Mouse (Mus musculus) thymus, postnatal 0 days (tissue): ENCODE results near the gene Nrap. TPM values are rescaled to one million over a fixed set of nuclear protein-coding genes. Genes with fewer than 3 reads are reported as not detected.

Experiments
- DNase-seq: peaks from one replicate; pipeline ENCODE4 v3.0.0-alpha.2; 2015; ENCODE audit warnings: low spot score
- polyA plus RNA-seq: library from polyadenylated mRNA; unstranded; fragments of >200 nt; fragmentation: Nextera tagmentation; extraction: Ambion mirVana; gene quantifications from 2 replicates; pipeline ENCODE4 v1.2.1, GENCODE M21; 2015

Nrap gene
- polyA plus RNA-seq, 1 experiment from 2014 or later = 0.22 TPM

DNA sequence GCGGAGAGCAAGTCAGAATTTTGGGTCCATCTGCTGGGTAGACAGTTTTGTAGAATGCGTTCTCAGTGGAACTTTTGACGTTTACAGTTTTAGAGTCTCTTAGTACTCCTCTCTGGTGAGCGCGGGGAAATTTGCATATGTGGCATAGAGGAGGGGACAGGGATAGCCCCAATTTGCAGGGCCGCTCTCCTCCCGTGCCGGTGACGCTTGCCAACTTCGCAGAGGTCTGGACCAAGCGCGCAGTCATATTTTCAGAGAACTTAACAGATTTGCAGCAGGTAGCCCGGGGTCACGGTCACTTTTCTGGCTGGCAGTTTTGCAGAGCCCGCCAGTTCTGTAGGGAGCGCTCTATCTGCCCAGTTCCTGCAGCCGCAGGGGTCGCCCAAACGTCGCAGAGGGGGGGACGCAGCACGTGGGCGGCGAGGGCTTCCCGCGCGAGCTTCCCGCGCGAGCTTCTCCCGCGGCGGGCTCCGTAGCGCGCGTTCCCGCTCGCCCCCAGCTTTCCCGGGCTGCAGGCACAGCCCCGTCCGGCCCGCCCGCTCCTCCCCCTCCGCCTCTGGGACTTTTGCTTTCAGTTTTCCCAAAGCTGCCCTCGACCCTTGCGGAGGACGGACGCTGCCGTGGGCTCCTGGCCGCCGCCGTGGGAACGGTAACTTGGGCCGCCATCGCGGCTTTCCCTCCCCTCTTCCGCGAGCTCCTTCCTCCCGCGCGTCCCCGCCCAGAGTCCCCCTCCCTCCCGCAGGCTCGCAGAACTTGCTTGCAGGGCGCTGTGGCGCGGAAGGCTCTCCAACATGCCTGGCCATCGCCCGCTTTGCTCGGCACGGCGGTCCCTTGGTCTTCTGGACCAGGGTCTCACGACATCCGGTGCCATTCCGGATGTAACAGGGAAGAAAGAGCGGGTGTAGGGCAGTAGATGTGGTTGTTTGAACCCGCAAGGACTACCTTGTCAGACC is 7.1 kb upstream of the Nrap start, which contains the start of gene Casp7:
TSS of gene Casp7 (plus strand) at position 461 of the 953 bp plus-strand sequence.
- peak; percentile 67 for DNase-seq

DNA sequence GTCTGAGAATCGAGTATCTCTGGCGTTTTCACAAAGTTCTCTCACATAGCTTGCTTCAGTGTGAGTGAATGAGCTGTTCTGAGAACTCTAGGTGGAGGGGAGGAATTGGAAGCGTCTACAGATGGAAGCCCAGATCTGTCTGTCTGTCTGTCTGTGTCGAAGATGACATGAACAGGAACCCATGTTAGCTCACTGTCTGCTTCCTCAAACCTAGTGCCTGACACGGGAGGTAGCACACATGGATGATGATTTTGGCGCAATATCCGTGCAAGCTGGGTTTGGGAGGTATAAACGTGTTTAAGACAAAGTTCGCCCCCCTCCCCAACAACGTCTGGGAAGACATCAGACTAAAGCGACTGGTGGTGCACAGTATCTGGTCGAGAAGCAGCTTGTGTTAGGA is 6.4 kb upstream of the Nrap start:
- peak; percentile 11 for DNase-seq

DNA sequence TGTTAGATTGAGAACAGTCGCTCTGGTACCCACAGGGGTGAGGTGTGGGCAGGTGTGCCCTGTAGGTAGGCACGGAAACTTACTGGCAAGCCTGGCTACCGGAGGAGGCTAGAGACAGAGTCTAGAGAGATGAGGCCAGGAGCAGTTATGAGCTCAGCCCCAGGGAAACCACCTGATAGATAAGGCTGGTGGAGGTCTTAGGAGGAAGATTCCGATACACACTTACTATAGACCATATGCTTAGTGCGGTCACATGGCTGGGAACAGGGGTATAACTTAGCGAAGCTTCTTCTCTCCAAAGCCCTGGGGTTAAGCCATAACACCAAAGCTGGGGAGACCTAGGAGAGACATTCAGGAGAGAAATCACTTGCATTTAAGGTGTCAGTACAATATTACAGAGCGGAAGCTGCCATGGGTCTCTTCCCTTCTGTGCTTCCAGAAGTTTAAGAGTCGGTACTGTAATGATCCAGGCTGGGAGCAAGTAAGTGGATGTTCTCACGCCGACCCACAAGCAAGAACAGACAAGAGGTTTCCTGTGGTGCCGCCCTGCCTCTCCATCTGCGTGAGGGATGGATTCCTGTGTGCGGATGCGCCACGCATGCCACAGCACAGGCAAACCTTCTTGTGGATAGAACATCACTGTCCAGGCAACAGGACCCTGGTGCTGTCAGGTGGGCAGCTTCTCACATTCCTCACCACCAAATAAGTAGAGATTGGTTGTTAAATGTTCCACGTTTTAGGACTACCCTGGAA is 5.5 kb upstream of the Nrap start:
- no peak for DNase-seq

DNA sequence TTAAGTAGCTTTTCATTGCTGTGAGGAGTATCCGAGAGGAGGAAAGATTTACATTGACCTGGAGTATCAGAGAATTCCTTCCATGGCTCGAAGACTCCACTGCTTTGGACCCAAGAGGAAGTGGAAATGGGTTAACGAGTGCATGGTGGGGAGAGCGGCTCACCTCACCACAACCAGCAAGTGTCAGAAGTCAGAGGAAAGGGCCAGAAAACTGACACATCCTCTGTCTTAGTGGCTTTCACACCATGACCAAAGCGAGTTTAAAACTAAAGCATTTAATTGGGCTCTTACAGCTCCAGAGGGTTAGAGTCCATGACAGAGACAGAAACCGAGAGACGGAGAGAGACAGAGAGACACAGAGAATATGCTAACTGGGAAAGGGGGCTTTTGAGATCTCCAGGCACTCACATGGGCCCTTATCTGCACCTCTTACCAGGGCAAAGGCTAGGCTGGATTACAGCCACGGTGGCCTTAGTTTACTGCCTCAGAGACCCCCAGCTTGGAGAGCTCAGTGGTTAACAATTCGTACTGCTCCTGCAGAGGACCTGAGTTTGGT is 3.6 kb upstream of the Nrap start:
- no peak for DNase-seq

DNA sequence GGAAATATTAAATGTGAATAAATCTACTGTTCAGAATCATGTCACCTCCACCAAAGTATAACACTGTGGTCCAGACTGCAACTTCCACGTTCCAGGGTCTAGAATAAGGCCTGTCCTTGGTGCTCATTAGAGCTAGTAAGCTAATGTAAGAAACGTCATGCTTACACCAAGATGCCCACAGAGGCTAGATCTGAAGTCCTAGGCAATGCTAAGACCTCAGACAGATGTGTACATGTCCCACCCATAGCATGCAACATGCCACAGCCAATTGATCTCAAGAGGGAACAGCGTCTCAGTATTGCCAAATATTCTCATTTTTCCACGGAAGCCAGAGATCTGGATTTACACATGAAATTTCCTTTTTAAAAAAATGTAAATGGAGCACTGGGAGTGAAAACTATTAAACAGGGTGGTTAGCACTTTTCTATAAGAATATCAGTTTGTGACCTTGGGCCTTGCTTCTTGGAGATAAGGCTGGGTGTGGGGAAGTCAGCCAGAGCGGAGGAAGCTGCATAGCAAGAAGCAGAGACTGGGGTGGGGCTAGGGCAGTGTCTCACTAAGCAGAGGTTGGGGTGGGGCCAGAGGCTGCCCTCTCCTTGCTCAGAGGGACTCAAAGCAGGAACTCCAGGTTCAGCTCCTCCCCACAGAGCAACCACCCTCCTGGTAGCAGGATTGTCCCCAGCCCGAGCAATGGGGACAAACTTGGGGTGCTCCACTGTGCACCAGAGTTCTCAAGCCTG is 1.6 kb upstream of the Nrap start:
- DNase-seq = no peak

DNA sequence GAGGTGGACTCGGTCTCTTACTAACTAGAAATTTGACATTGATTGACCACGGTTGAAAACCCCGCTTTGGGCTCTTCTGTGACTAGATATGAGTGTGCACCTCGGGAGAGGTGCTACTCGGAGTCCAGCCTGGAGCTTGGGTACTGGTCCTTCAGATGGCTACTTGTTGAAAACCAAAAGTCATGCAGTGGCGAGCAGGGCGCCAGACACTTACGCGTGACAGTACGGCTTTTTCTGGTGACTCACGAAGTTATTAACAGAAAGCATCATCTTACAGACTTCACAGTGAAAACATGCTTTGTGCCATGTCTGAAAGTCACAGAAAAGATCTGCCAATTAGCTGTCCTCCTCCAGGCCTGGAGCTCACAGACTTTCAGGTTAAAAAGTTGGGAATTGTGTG is 661 bp downstream of the Nrap start:
- DNase-seq = no peak

DNA sequence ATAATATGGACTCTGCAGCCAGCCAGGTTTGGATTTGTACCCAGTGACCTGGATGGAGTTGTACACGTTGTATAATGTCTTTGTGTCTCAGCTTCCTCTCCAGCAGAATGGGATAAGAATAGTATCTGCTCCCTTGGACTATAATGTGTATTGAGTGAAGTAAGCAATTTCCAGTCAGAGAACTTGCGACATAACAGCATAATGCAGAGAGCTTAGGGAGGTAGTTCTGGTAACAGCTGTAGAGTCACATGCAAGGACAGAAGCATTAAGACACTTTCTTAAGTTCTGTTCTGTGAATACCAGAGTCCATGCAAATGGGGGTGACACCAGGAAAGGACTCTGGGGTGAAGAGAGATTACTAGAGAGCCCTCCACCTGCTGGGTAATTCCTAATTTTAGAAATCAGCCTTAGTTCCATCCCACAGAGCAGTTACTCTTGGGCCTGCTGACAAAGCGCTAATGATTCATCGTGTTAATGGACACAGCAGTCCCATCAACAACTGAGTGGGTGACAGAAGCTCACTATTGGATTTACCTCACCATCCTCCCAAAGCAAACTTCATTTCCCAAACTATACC is 2.0 kb downstream of the Nrap start:
- DNase-seq = no peak

DNA sequence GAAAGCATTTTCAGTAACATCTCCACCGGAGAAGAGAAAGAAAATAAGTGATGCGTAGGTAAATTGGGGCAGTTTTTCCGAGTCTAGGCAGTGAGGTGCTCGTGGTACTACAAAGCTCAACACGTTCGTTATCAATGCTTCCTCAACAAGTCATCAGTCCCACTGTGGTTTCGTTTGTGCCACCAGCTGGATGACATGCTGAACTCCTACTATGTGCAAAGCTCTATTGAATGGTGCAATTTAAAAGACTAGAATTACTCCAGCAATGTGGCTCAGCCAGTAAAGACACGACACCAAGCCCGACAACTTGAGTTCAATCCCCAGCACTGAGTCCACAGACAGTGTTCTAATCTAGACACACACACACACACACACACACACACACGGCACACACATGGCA is 3.7 kb downstream of the Nrap start:
- DNase-seq = no peak

DNA sequence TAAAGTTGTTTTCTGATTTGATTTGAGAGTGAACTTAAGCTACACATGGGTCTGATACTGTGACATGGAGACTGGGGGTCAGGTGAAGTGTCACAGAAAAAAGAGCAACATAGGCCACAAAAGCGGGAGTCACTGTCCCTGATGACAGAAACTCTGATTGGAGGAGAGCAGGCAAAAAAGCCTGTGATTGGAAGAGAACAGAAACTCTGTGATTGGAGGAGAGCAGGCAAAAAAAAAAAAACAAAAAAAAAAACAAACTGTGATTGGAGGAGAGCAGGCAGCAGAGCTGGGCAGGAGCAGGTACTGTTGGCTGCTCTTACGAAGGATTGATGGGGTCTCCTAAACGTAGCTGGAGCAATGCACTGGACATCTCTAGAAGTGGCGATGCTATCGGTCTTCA is 4.3 kb downstream of the Nrap start:
- no peak for DNase-seq

DNA sequence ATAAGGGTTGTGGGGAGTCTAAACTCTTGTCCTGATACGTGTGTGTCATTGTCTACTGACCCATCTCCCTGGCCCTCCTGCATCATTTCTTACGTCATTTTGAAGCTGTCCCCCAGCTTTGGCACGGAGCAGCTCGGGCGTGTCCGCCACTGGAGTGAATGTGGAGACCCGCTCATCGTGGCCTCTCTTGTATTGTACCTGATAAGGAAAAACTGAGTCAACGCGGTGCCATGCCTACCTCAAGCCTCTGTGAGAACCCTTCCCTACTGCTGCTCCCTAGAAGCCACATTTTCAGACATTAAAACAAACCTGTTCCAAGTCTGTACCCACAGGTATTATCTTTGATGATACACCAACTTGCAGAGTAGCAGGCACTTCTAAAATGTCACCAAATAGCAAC is 8.4 kb downstream of the Nrap start:
- no peak for DNase-seq

DNA sequence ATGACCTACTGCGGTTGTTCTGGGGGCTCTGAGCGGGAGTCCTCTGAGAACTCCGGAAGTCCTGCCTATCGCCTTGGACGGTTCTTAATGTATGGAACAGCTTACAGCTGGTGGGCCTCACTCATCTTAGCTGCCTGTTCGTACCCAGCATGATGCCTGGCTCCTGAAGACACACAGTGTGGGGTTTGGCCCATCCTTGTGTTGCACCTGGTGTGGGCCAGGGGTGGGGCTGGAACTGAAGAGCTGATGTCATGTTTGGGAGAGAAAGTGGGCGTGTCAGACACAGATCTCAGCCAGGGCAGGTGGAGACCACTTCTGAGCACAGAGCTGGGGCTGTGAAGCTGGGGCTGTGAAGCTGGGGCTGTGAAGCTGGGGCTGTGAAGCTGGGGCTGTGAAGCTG is 9.5 kb downstream of the Nrap start:
- DNase-seq = peak; percentile 43

DNA sequence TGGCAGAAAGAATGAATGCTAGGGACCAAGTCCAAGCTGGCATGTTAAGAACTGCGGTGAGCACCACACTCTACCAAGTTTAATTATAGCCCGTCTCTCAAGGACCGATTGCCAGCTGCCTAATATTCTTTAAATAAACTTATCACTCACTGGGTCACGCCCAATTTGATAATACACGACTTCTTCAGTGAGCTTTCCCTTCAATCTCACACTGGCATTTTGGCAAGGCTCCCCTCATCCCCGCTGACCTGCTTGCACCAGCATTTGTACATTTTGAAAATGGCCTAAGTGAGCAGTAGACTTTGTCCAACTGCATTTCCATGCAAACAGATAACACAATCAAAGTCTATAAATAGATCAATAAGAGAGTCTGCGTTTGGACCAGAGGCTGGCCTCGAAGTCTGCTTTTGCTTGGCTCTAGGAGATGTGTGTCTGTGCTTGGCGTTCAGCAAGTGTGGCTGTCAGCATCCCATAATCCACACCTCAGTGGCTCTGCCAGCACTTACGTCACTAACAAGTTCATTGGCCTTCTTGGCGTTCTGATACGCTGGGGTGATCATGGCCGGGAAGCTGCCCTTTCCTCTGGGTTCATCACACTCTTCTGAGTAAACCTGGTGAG is 11.2 kb downstream of the Nrap start:
- DNase-seq = no peak

DNA sequence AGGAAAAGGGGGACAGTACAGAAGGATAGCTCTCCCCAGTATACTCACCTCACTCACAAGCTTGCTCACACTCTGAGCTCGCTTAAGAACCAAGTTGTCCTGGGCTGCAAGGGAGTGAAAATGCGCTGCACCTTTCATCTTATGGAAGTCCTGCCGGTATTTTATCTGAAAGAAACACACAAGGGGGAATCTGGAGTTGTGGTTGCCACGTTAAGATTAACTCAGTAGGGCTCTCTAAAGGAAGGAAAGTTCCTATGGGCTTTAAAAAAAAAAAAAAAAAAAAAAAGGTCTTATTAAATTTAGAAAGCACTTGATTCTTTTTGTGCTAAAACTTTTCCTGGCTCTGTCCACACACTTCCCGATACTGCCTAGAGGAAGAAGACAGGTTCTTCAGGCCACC is 11.8 kb downstream of the Nrap start:
- no peak for DNase-seq

DNA sequence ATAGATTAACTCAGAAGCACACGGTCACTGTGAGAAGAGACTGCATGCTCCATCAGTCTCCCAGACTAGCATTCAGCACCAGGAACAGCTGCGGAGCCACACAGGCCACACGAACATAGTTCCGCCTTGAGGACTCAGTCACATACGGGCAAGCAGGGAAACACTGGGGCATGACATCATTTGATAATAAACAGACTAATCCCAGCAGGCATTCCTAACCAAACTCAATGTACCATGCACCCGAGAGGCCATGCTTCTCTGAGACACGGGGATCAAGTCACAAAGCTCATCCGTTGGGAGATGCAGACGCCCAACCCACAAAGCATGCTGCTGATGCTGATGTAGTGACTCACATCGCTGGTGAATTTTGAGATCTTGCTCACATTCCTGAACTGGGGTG is 15.8 kb downstream of the Nrap start:
- no peak for DNase-seq

DNA sequence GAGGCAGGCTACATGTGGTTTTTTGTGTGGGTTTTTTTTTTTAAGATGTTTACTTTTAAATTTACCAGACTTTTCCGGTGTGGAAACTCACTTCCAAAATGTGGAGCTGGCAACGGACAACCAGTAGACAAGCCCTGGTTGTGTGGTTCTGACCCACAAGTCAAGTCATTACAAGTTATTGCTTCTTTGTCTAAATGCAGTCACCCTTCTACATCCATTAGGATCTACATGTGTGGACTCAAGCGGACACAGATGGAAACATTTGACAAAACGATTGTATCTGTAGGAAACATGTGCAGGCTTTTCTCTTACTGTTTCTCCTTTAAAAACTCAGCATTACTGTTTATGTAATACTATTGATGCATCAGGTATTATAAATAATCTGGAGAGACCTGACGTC is 16.6 kb downstream of the Nrap start:
- DNase-seq = no peak

DNA sequence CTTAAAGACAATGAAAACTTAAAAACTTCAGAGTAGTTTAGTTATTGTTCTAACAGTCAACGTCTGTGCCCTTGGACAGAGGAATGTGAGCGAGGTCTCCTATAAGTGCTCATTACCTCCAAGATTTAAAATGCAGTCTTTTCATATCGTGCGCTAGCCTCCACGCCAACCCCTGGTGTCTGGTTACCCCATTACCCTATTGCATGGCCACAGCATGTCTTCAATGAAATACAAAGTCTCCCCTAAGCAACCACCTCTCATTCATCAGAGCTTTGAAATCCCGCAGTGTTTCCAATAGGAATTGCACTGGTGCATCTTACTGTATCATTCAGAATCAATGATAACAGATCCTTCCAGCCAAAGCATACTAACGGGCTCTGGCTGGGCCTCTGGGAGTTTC is 17.6 kb downstream of the Nrap start:
- DNase-seq = no peak

DNA sequence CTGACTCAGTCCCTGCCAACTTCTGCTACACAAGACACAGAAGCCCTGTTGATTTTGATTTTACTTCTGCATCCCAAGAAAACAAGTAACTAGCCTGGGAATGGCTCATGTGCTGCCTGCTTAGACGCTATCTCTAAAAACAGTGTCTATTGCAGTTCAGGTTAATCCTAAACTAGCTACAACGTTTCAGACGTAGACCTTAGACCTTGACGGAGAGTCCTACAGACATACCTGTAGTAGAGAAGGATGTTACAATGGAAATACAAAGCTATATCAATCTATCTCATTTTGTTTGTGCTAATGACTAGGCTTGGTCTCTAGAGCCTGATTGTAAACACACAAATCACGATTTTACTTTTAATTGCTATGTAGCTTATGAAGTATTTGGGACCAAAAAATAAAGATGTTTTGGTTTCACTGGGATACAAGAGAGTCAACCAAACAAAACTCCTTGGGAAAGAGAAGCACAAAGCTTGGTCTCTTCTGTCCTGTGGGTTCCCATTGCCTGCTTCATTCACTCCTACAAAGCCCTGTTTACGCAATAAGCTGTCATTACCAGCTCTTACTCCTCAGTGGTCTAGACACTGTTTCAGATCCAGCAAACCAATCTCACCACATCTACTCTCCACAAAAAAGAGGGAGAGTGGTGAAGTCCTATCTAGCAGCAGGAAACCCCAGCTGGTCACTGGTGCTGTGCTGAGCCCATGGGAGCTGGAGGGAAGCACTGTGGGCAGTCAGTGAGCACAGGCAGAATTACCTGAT is 19.3 kb downstream of the Nrap start:
- DNase-seq = no peak

DNA sequence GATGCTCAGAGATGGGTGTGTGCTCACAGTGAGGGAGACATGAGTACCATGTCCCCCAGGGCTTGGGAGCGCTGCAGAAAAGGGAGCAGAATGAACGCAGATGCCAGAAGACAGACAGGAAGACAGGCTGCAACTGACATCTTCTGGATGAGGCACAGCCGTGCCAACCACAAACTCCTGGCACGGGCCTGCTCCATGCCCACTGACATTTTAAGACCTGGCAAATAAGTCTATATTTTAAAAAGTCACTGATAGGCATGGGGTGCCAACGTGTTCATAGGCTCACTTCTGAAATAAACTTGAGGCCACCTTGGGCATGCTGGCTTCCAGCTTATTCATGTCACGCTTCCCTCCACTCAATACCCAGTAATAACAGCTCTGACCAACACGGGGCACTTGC is 20.9 kb downstream of the Nrap start:
- DNase-seq = no peak

DNA sequence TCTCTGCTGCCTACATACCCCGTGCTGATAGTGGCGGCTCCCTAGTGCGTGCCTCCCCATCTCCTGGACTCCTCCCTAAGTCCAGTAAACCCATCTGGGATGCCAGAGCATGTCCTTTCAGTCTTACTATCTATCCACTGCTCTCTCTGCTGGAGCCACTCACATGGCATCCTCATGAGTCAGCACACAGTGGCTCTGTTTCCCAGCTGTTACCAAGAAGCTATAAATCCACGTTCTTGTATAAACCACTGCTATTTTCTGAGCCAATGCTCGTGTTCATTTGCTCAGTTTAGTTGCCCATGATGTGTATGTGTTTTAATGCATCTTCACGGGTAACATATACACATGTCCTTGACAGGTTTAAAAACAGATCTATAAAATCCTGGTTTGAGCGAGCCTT is 22.1 kb downstream of the Nrap start:
- no peak for DNase-seq

DNA sequence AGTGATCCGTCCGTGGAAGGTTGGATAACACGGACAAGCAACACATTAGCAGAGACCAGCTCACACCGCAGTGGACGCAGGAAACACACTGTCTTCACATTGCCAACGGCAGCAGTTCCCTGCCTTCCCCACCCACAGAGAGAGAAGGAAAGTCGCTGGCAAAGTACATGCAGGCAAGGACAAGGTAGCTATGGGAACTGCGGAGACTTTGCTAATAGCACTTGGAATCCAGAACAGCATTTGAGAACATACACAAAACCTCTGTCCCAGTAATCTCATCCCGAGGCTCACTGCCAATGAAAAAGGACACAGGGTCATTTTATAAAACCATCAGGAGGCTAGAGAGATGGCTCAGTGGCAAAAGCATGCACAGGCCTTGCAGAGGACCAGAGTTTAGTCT is 23.2 kb downstream of the Nrap start:
- DNase-seq = no peak
